Mouse (Mus musculus): Measurements from ENCODE around the gene Map2k7. TPM values are rescaled to one million over a fixed set of nuclear protein-coding genes. Genes with fewer than 3 reads are reported as not detected.
"Not testable (repeated sequence)": the region's sequence is repeated elsewhere in the genome, so short reads cannot be mapped to it uniquely, and the experiment has no call there.

Gene Map2k7
- total RNA-seq, 2 experiments from 2014 or later, result 68.9 to 69.9 TPM

GRCm38 (mm10) chr8:4255471-4255870 is 16.9 kb downstream of the Map2k7 start:
- intact Hi-C loops (cut with DNase I), result loop anchor here (5.0 to 10.0 kb wide), 2 partner anchors 63 to 419 kb away; no protein-coding TSS in a partner anchor

GRCm38 (mm10) chr8:4256911-4257310 is 18.4 kb downstream of the Map2k7 start:
- intact Hi-C loops (cut with DNase I), result loop anchor here (5.0 to 10.0 kb wide), 2 partner anchors 65 to 418 kb away; no protein-coding TSS in a partner anchor
- no peak for DNase-seq (ENCODE audit: low spot score)

More at GRCm38 (mm10) chr8:4255471-4255870, 16.9 kb downstream of the Map2k7 start:
- not testable (repeated sequence) for DNase-seq (ENCODE audit: low spot score)

GRCm38 (mm10) chr8:4257350-4257749 is 18.8 kb downstream of the Map2k7 start:
- DNase-seq (ENCODE audit: low spot score), result no peak
- intact Hi-C loops (cut with DNase I), result loop anchor here (5.0 to 10.0 kb wide), 2 partner anchors 65 to 417 kb away; no protein-coding TSS in a partner anchor

- DNase-seq (ENCODE audit: low spot score), result no peak
- intact Hi-C loops (cut with DNase I), result loop anchor here (2.0 to 10.0 kb wide), 3 partner anchors 17 to 417 kb away; partner anchors contain the start of gene Timm44
Measured at GRCm38 (mm10) chr8:4258233-4258632, 19.7 kb downstream of the Map2k7 start.

GRCm38 (mm10) chr8:4258678-4259077 is 20.1 kb downstream of the Map2k7 start:
- intact Hi-C loops (cut with DNase I), result loop anchor here (2.0 to 10.0 kb wide), 3 partner anchors 16 to 416 kb away; partner anchors contain the start of gene Timm44
- DNase-seq (ENCODE audit: low spot score), result no peak

GRCm38 (mm10) chr8:4259125-4259804 is 20.7 kb downstream of the Map2k7 start, which contains the start of gene Ctxn1:
TSS of gene Ctxn1 (minus strand) at chr8:4259274.
- peak; percentile 86 for DNase-seq (ENCODE audit: low spot score)
- intact Hi-C loops (cut with DNase I), result loop anchor here (2.0 to 10.0 kb wide), 3 partner anchors 16 to 416 kb away; partner anchors contain the start of gene Timm44

- DNase-seq (ENCODE audit: low spot score), result no peak
- intact Hi-C loops (cut with DNase I), result loop anchor here (2.0 to 10.0 kb wide), 3 partner anchors 15 to 415 kb away; partner anchors contain the start of gene Timm44
Measured at GRCm38 (mm10) chr8:4259805-4260170, 21.2 kb downstream of the Map2k7 start.

- intact Hi-C loops (cut with DNase I), result no loop called here
Measured at GRCm38 (mm10) chr8:4263105-4263791, 24.7 kb downstream of the Map2k7 start.

GRCm38 (mm10) chr8:4265160-4265914 is 26.8 kb downstream of the Map2k7 start:
- intact Hi-C loops (cut with DNase I), result no loop called here
- DNase-seq (ENCODE audit: low spot score), result no peak

More at GRCm38 (mm10) chr8:4263105-4263791, 24.7 kb downstream of the Map2k7 start:
- no peak for DNase-seq (ENCODE audit: low spot score)

- intact Hi-C loops (cut with DNase I), result no loop called here
- DNase-seq (ENCODE audit: low spot score), result no peak
Measured at GRCm38 (mm10) chr8:4267627-4268026, 29.1 kb downstream of the Map2k7 start.

GRCm38 (mm10) chr8:4269609-4270008 is 31.1 kb downstream of the Map2k7 start:
- DNase-seq (ENCODE audit: low spot score), result no peak
- intact Hi-C loops (cut with DNase I), result no loop called here

- intact Hi-C loops (cut with DNase I), result loop anchor here (2.0 to 5.0 kb wide), 2 partner anchors 17 to 47 kb away; partner anchors contain the start of gene Ctxn1
- peak; percentile 90 for DNase-seq (ENCODE audit: low spot score)
Measured at GRCm38 (mm10) chr8:4275275-4276110, 37.0 kb downstream of the Map2k7 start, which contains the start of gene Timm44. TSS of gene Timm44 (minus strand) at chr8:4275913.

GRCm38 (mm10) chr8:4276111-4276465 is 37.5 kb downstream of the Map2k7 start:
- DNase-seq (ENCODE audit: low spot score), result no peak
- intact Hi-C loops (cut with DNase I), result loop anchor here (5.0 kb wide), 1 partner anchor 46 kb away; no protein-coding TSS in a partner anchor

GRCm38 (mm10) chr8:4292738-4293137 is 54.2 kb downstream of the Map2k7 start:
- intact Hi-C loops (cut with DNase I), result no loop called here
- no peak for DNase-seq (ENCODE audit: low spot score)

Other genes starting within 250 kb of the Map2k7 start
- under 1 TPM; 0.21 to 0.42 TPM for gene Cd209f, start 132.9 kb upstream of the Map2k7 start, total RNA-seq (2021)
- not detected for gene Cd209g, start 104.6 kb upstream of the Map2k7 start, total RNA-seq (2021)
- gene Evi5l, start 72.2 kb upstream of the Map2k7 start, total RNA-seq (2021), result 10 to 100 TPM; 23.4 to 24.6 TPM
- not detected for gene Prr36, start 21.3 kb upstream of the Map2k7 start, total RNA-seq (2021)
- under 1 TPM; 0.08 to 0.34 TPM for gene Lrrc8e, start 11.9 kb upstream of the Map2k7 start, total RNA-seq (2021)
- gene Gm49320, start 125 bp downstream of the Map2k7 start, total RNA-seq (2021), result not detected
- gene Tgfbr3l, start 9.5 kb downstream of the Map2k7 start, total RNA-seq (2021), result 1 to 10 TPM; 2.4 to 2.5 TPM
- gene Snapc2, start 14.3 kb downstream of the Map2k7 start, total RNA-seq (2021), result 10 to 100 TPM; 14.4 to 15.0 TPM
- 1 to 10 TPM in 1 of 2 experiments, under 1 TPM in 1; 0.75 to 1.1 TPM for gene Ctxn1, start 20.5 kb downstream of the Map2k7 start, total RNA-seq (2021)
- gene Timm44, start 37.2 kb downstream of the Map2k7 start, total RNA-seq (2021), result 100 to 1,000 TPM; 117 TPM
- gene Ccl25, start 86.5 kb downstream of the Map2k7 start, total RNA-seq (2021), result 1 to 10 TPM; 3.5 to 4.4 TPM
- gene Elavl1, start 86.7 kb downstream of the Map2k7 start, total RNA-seq (2021), result 10 to 100 TPM; 58.2 to 64.1 TPM

Data from heart, postnatal 25 days (tissue).